Mouse (Mus musculus) cerebellum, adult 2 months (tissue): ENCODE results near the gene Atp8a1.

Experiments used
- CTCF ChIP-seq: fragments of 200-500 bp; IDR thresholded peaks from 2 replicates; pipeline ENCODE4 v1.5.1; 2011; ENCODE audit warnings: low read depth, mild to moderate bottlenecking, control low read depth, low read length, moderate library complexity, borderline replicate concordance; ENCODE audit not compliant: insufficient read depth
- POLR2A ChIP-seq: fragments of 200-500 bp; IDR thresholded peaks from 2 replicates; pipeline ENCODE4 v1.6.1; 2011; ENCODE audit warnings: low read length, control low read depth, borderline replicate concordance; ENCODE audit not compliant: insufficient read depth

GRCm38 (mm10) chr5:67826278-67826677 lies 21.0 kb downstream of the Atp8a1 start:
- no peak for TF ChIP-seq CTCF
- TF ChIP-seq POLR2A = no peak
